Mouse (Mus musculus): ENCODE results near the gene Dpy19l1. TPM values are rescaled to one million over a fixed set of nuclear protein-coding genes. Genes with fewer than 3 reads are reported as not detected.

The Dpy19l1 gene
- polyA plus RNA-seq, 1 experiment from 2014 or later, result 9.3 TPM

DNA sequence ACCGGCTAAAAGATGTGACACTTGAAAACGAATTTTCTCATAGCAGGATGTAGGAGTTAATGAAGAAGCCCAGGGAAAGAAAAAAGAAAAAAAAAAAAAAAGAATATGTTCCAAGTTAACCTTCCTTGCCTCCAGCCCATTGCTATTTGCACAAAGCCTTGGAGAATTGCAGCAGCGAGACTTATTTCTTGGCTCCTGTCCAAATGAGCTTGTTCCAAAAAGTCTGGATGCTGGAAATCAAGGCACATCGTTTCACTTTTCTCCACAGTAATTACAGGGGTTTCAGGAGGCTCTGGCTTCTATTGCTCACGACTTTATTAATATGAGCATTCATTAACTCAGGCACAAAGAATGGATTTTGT, 899 bp upstream of the Dpy19l1 start:
- WGBS, result 11% methylated on average over 5 of the region's 5 CpGs
- no peaks in the 10 kb centered on the region for H3K27me3 ChIP-seq
- no peaks in the 10 kb centered on the region for H3K36me3 ChIP-seq
- H3K4me3 ChIP-seq (replicated peaks), result peak overlapping the region; percentile 80
- peak overlapping the region; percentile 59 for H3K9ac ChIP-seq
- no peaks in the 10 kb centered on the region for H3K9me3 ChIP-seq (replicated peaks)
- peak overlapping the region; percentile 92 for H3K27ac ChIP-seq
- no peak for ATAC-seq (replicated peaks; ENCODE audit: low FRiP score)
- peak overlapping the region; percentile 77 for H3K4me2 ChIP-seq
- peaks cover 19% of the 10 kb centered on the region for H3K4me1 ChIP-seq

DNA sequence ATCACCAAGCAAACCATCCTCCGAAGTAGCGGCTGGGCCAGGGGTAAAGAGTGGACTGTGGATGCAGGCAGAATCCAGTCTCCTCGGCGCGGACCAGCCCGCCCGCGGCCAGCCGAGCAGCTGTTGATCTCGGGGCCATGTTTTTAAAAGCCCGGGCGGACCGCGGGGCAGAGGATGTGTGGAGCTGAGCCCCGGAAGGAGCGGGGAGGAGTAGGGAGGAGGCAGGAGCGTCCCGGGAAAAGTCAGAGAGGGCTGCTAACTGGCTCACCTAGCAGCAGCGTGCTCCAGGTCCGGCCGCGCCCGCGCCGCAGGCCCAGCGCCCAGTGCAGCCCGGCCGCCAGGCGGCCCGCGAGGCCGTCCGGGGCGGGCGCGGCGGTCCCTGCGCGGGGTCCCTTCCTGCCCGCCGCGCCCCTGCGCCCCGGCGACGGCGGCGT, 352 bp downstream of the Dpy19l1 start:
- peak overlapping the region; percentile 78 for H3K9ac ChIP-seq
- H3K27ac ChIP-seq, result peak overlapping the region; percentile 92
- H3K4me3 ChIP-seq (replicated peaks), result peak overlapping the region; percentile 80
- H3K27me3 ChIP-seq, result no peaks in the 10 kb centered on the region
- ATAC-seq (replicated peaks; ENCODE audit: low FRiP score), result peak; percentile 92
- peak overlapping the region; percentile 77 for H3K4me2 ChIP-seq
- no peaks in the 10 kb centered on the region for H3K36me3 ChIP-seq
- H3K4me1 ChIP-seq, result peaks cover 19% of the 10 kb centered on the region
- WGBS, result under 1% methylated on average over 44 of the region's 48 CpGs
- no peaks in the 10 kb centered on the region for H3K9me3 ChIP-seq (replicated peaks)

DNA sequence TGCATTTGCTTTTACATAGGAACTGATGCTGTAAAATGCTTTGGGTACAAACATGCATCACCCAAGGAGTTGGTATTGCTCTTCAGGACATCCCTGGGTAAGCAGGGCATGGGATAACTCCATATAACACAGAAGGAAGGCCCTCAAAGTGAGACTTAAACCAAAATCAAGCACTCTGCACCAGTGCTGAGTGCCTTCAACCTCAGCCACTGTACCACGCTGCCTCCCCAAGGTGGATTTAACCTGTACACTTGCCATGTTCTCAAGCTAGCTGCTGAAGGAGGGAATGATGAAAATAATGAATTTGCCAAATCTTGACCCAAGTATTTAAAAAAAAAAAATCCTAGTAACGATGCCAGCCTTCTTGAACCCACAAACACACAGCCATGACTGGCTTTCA, 1.3 kb downstream of the Dpy19l1 start:
- Histone ChIP-seq H3K4me3 (replicated peaks) (peak overlapping the region; percentile 80), H3K27ac (no peak overlapping the region), H3K27me3 (no peaks in the 10 kb centered on the region), H3K4me1 (peaks cover 19% of the 10 kb centered on the region), H3K36me3 (no peaks in the 10 kb centered on the region), H3K9ac (no peak overlapping the region), H3K4me2 (peak overlapping the region; percentile 77), H3K9me3 (replicated peaks) (no peaks in the 10 kb centered on the region)
- WGBS, result 56% methylated on average over 2 of the region's 2 CpGs
- no peak for ATAC-seq (replicated peaks; ENCODE audit: low FRiP score)

DNA sequence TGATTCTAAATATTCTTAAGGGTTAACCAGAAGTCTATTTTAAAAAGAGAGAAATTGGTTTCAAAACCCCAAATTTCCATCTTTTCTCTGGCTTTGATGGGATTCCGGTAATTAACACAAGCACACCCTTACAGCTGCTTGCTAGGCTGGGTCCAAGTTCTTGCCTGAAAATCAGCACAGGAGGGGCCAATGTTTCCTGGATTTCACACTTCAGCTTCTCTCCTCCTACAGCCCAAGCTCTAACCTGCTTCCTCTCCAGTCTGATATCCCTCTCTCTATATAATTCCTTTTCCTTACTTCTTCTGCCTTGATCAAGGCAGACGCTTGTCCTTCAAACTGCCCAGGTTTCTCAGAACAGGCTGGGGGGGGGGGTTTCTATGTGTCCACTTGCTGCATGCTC, 6.7 kb downstream of the Dpy19l1 start:
- H3K27me3 ChIP-seq, result no peaks in the 10 kb centered on the region
- H3K4me2 ChIP-seq, result no peak overlapping the region
- H3K36me3 ChIP-seq, result no peaks in the 10 kb centered on the region
- H3K9me3 ChIP-seq (replicated peaks), result no peaks in the 10 kb centered on the region
- H3K9ac ChIP-seq, result no peak overlapping the region
- no peak for ATAC-seq (replicated peaks; ENCODE audit: low FRiP score)
- H3K4me3 ChIP-seq (replicated peaks), result no peak overlapping the region
- no peak overlapping the region for H3K27ac ChIP-seq
- 92% methylated on average over 2 of the region's 2 CpGs for WGBS
- H3K4me1 ChIP-seq, result peaks cover 5% of the 10 kb centered on the region

DNA sequence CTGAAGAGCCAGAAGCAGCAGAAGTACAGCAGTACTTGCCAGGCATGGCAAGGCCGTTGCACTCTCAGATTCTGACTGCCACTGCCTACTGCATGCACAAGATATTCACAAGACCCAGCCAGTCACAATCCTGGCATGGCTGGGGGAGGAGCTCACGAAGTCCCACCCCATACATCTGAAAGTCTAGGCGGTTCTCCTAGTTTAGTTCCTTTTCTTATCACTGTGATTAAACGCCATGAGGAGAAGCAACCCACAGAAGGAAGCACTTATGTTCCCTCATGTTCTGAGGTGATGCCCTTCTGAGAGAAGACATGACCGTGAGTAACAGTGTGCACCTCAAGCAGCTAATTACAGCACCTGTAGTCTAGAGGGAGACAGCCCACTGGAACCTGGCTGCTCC, 12.4 kb downstream of the Dpy19l1 start:
- 90% methylated on average over 5 of the region's 5 CpGs for WGBS
- H3K4me1 ChIP-seq, result no peaks in the 10 kb centered on the region
- no peaks in the 10 kb centered on the region for H3K9me3 ChIP-seq (replicated peaks)
- H3K4me3 ChIP-seq (replicated peaks), result no peak overlapping the region
- no peak overlapping the region for H3K4me2 ChIP-seq
- no peaks in the 10 kb centered on the region for H3K27me3 ChIP-seq
- no peak overlapping the region for H3K27ac ChIP-seq
- ATAC-seq (replicated peaks; ENCODE audit: low FRiP score), result no peak
- H3K9ac ChIP-seq, result no peak overlapping the region
- H3K36me3 ChIP-seq, result no peaks in the 10 kb centered on the region

DNA sequence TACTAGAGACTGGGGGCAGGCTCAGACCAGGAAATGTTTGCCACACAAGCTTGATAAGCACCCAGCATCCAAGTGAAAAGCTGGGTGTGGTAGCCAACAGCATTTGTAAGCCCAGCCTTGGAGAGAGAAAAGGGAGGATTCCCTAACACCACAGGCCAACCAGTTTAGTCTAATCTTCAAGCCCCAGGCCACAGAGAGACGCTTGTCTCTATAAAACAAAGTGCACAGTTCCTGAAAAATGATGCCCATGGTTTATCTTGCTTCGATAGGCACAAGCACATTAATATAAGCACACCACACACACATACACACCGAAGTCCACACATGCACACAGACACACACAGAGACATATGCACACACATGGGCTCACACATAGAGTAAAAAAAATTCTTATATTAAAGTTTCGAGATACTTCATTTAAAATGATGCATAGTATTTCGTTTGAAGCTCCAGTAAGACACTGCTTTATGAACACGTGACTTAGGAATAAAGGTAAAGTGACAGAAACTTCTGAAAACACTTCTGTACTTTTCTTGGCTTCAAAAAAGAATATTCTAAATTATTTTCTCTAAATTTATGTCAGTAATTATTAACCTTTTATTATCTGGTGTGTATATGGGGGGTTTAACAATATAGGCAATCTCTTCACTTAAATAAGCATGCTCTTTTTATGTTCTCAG, 14.4 kb downstream of the Dpy19l1 start:
- H3K36me3 ChIP-seq, result no peaks in the 10 kb centered on the region
- H3K9me3 ChIP-seq (replicated peaks), result no peaks in the 10 kb centered on the region
- ATAC-seq (replicated peaks; ENCODE audit: low FRiP score), result 0 out of 2 replicates have a peak, but pooled peaks have one; percentile 43
- no peaks in the 10 kb centered on the region for H3K27me3 ChIP-seq
- no peak overlapping the region for H3K27ac ChIP-seq
- H3K4me1 ChIP-seq, result no peaks in the 10 kb centered on the region
- 90% methylated on average over 6 of the region's 6 CpGs for WGBS
- no peak overlapping the region for H3K9ac ChIP-seq
- no peak overlapping the region for H3K4me2 ChIP-seq
- H3K4me3 ChIP-seq (replicated peaks), result no peak overlapping the region

DNA sequence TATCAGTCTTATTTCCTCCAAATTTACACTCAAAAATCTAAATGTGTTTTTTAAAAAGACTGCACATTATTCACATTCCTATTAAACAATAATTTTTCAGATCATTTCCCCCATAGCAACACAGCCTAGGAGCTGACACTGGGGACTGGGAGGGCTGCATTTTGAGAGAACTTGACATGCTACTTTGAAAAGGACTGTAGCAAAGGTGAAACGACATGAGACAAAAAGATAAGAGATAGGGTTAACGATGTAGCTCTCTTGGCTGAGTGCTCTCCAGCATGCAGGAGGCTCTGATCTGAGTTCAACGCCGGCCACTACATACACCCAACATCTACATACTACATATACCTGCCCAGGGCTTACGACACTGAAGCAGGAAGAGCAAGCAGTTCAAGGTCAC, 20.6 kb downstream of the Dpy19l1 start:
- 76% methylated on average over 5 of the region's 5 CpGs for WGBS
- Histone ChIP-seq H3K27me3 (no peaks in the 10 kb centered on the region), H3K4me3 (replicated peaks) (no peak overlapping the region), H3K9me3 (replicated peaks) (no peaks in the 10 kb centered on the region), H3K9ac (no peak overlapping the region), H3K36me3 (peaks cover 19% of the 10 kb centered on the region; the same call in 1 of the 2 replicates), H3K27ac (no peak overlapping the region), H3K4me1 (no peaks in the 10 kb centered on the region), H3K4me2 (no peak overlapping the region)
- ATAC-seq (replicated peaks; ENCODE audit: low FRiP score), result no peak

DNA sequence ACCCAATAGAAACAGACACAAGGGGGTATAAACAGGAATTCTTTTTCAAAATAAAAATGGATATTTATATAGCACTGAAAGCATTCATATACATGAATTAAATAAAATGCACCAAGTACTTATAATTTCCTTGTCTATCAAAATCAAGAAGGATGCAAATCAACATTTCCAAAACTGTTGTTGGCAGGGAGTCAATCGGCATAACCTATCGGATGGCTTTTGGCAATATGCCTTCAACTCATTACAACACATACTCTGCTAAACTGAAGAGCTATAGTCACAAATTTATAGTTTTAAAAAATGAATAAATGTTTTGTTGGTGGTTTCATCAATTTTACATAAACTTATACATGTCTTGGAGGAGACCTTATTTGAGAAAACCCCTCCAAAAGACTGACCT, 25.7 kb downstream of the Dpy19l1 start:
- H3K9ac ChIP-seq, result no peak overlapping the region
- peaks cover 23% of the 10 kb centered on the region; the same call in 1 of the 2 replicates for H3K36me3 ChIP-seq
- 90% methylated on average over 2 of the region's 2 CpGs for WGBS
- H3K9me3 ChIP-seq (replicated peaks), result no peaks in the 10 kb centered on the region
- H3K4me3 ChIP-seq (replicated peaks), result no peak overlapping the region
- no peak for ATAC-seq (replicated peaks; ENCODE audit: low FRiP score)
- H3K27me3 ChIP-seq, result no peaks in the 10 kb centered on the region
- H3K27ac ChIP-seq, result no peak overlapping the region
- no peaks in the 10 kb centered on the region for H3K4me1 ChIP-seq
- no peak overlapping the region for H3K4me2 ChIP-seq

DNA sequence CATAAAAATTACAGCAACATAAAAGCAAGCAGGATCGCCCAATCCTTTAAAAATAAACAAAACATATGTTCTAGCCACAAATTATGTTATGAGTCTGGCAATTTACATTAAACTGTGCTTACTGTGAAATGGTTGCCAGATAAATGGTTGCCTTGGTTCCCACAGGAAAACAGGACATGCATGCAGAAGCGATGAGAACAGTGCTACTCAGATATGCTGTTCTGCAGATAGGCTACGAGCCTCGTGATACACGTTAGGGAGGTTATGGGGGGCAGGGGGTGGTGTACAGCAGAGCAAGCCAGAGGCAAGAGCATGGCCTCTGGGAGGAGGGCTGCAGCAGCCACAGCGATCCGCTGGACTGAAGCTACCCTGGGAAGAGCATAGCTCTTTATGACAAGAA, 29.1 kb downstream of the Dpy19l1 start:
- WGBS, result 81% methylated on average over 7 of the region's 7 CpGs
- H3K36me3 ChIP-seq, result peaks cover 11% of the 10 kb centered on the region; the same call in 1 of the 2 replicates
- no peak overlapping the region for H3K27ac ChIP-seq
- no peak for ATAC-seq (replicated peaks; ENCODE audit: low FRiP score)
- no peak overlapping the region for H3K4me3 ChIP-seq (replicated peaks)
- H3K27me3 ChIP-seq, result no peaks in the 10 kb centered on the region
- no peaks in the 10 kb centered on the region for H3K9me3 ChIP-seq (replicated peaks)
- no peak overlapping the region for H3K9ac ChIP-seq
- H3K4me1 ChIP-seq, result no peaks in the 10 kb centered on the region
- H3K4me2 ChIP-seq, result no peak overlapping the region

DNA sequence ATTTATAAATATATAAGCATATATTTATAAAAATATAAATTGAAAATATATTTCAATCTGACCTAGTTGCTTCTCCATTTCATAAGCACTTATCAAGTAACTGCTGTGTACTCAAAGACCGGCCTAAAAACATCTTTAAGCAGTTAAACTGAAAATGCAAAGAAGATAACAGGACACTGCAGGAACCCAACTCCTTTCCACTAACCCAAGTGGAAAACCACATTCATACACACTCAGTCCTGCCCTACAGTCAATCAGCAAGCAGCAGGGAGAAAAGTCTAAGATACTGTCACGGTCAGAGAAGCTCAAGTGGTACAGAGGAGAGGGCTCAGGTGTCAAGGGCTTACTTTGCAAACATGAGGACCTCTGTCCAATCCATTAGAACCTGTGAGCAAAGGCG, 30.4 kb downstream of the Dpy19l1 start:
- no peak overlapping the region for H3K27ac ChIP-seq
- 75% methylated on average over 3 of the region's 3 CpGs for WGBS
- H3K4me2 ChIP-seq, result no peak overlapping the region
- H3K4me3 ChIP-seq (replicated peaks), result no peak overlapping the region
- no peaks in the 10 kb centered on the region for H3K27me3 ChIP-seq
- no peaks in the 10 kb centered on the region for H3K4me1 ChIP-seq
- H3K9ac ChIP-seq, result no peak overlapping the region
- ATAC-seq (replicated peaks; ENCODE audit: low FRiP score), result no peak
- peaks cover 5% of the 10 kb centered on the region; the same call in 1 of the 2 replicates for H3K36me3 ChIP-seq
- no peaks in the 10 kb centered on the region for H3K9me3 ChIP-seq (replicated peaks)

DNA sequence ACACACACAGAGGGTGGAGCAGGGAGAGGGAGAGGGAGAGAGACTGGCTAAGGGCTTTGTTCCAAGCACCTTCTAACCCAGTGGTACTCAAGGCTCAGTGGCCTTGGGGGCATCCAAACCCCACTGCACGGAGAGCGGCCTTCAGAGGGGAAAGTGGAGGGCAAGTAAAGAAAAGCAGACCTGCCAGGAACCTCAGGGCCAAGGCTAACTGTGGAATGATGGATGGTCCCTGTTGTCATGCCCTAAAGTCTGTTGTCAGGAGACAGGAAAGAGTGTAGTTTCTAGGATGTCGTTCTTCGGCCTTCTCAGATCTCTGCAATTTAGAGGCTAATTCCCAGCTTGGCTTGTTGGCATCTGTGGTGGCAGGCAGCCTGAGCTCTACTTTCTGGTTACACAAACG, 32.8 kb downstream of the Dpy19l1 start:
- Histone ChIP-seq H3K36me3 (peaks cover 6% of the 10 kb centered on the region; the same call in 1 of the 2 replicates), H3K4me1 (no peaks in the 10 kb centered on the region), H3K4me3 (replicated peaks) (no peak overlapping the region), H3K27ac (no peak overlapping the region), H3K4me2 (no peak overlapping the region), H3K9me3 (replicated peaks) (no peaks in the 10 kb centered on the region), H3K27me3 (no peaks in the 10 kb centered on the region), H3K9ac (no peak overlapping the region)
- 42% methylated on average over 5 of the region's 5 CpGs for WGBS
- ATAC-seq (replicated peaks; ENCODE audit: low FRiP score), result no peak

DNA sequence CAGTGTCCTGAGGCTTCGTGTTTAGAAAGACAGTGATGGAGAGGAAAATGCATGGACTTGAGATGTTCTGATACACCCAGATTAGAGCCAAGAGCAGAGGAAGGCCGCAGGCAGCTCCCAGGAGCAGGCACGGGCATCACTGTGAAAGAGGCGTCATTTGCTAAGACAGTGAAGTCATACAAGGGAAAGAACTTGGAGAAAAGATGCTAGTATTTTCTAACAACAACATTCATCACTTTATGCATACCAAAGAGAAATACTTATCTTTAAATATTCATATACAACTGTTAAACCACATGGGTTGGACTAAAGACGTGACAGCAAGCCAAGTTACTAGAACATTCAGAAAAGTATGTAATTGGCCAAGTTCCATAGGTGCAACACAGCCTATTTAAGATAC, 35.8 kb downstream of the Dpy19l1 start:
- no peak for ATAC-seq (replicated peaks; ENCODE audit: low FRiP score)

DNA sequence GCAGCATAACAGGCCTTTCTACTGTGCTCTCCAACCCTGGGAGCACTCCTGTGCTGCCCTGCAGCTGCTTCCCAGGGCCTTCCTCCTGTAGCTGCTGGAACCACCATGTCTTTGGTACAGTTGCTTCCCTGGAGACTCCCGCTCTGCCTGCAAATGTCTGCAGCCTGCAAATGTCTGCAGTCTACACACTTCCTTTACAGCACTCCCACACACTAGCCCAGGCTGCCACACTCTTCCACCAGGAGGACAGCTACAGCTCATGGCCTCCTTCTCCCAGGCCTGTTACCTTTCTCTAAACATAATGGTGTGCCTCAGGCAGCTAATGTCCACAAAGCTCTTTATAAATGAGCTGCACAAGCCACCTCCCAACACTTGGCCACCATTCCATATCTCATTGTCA, 36.3 kb downstream of the Dpy19l1 start:
- ATAC-seq (replicated peaks; ENCODE audit: low FRiP score), result no peak
- H3K4me1 ChIP-seq, result no peaks in the 10 kb centered on the region
- no peak overlapping the region for H3K27ac ChIP-seq
- no peak overlapping the region for H3K4me2 ChIP-seq
- H3K4me3 ChIP-seq (replicated peaks), result no peak overlapping the region
- WGBS, result 94% methylated on average over 1 of the region's 1 CpGs
- H3K9ac ChIP-seq, result no peak overlapping the region
- H3K9me3 ChIP-seq (replicated peaks), result no peaks in the 10 kb centered on the region
- H3K27me3 ChIP-seq, result no peaks in the 10 kb centered on the region
- peaks cover 6% of the 10 kb centered on the region; the same call in 1 of the 2 replicates for H3K36me3 ChIP-seq

More for the DNA sequence above, 35.8 kb downstream of the Dpy19l1 start:
- Histone ChIP-seq H3K27me3 (no peaks in the 10 kb centered on the region), H3K4me3 (replicated peaks) (no peak overlapping the region), H3K4me1 (no peaks in the 10 kb centered on the region), H3K9ac (no peak overlapping the region), H3K9me3 (replicated peaks) (no peaks in the 10 kb centered on the region), H3K27ac (no peak overlapping the region), H3K4me2 (no peak overlapping the region), H3K36me3 (0 out of 2 replicates have a peak, but pooled peaks cover 3% of the 10 kb centered on the region)
- WGBS, result 88% methylated on average over 5 of the region's 5 CpGs

All from kidney, embryonic 15.5 days (tissue).